ENCODE assay signal across 9 mouse cellular contexts in genomic region chr2:168902634-168903033, GRCm38 (mm10). TPM values are rescaled to one million over a fixed set of nuclear protein-coding genes. Genes with fewer than 3 reads are reported as not detected.
DNase-seq lines count a peak whose midpoint lies in the region; ATAC-seq and TF ChIP-seq lines count a peak whose summit lies in the region.
"Had no signal": no experiment of that assay in that cellular context is flagged by ENCODE, and none has a peak within 500 bp of the region (broad histone marks: within the 10 kb centered on the region; RNA-seq: fewer than 3 reads in every experiment).

No protein-coding gene starts in this region.

- no peak overlapping the region for H3K4me2 ChIP-seq in liver, embryonic 13.5 days
- H3K4me2 ChIP-seq: liver, embryonic 15.5 days had no signal

- no peaks in the 10 kb centered on the region for H3K27me3 ChIP-seq in testis, adult 2 months (ENCODE audit: control insufficient read depth, insufficient read depth, low read length)
- no peaks in the 10 kb centered on the region for H3K27me3 ChIP-seq in liver, embryonic 13.5 days
- H3K27me3 ChIP-seq: liver, embryonic 15.5 days had no signal

- H3K9ac ChIP-seq in liver, embryonic 13.5 days, result no peak overlapping the region
- H3K9ac ChIP-seq: liver, embryonic 15.5 days had no signal

- H3K4me1 ChIP-seq in testis, adult 2 months (ENCODE audit: control insufficient read depth, insufficient read depth, low read length), result 0 out of 2 replicates have a peak, but pooled peaks cover 2% of the 10 kb centered on the region
- H3K4me1 ChIP-seq in bone marrow, adult 2 months (ENCODE audit: control insufficient read depth, insufficient read depth, low read length), result no peaks in the 10 kb centered on the region
- no peaks in the 10 kb centered on the region for H3K4me1 ChIP-seq in liver, embryonic 13.5 days (replicated peaks)
- H3K4me1 ChIP-seq: liver, embryonic 15.5 days had no signal

- 6% methylated on average over 8 of the region's 8 CpGs for WGBS in bone marrow, adult 2 months
- 11% methylated on average over 8 of the region's 8 CpGs for WGBS in liver, embryonic 13.5 days (ENCODE audit: insufficient replicate concordance)

- peak; percentile 85 for TF ChIP-seq CTCF in testis, adult 2 months (IDR thresholded peaks at IDR 0.05; ENCODE audit: control insufficient read depth, insufficient read depth, insufficient replicate concordance, low read depth, low read length)
- TF ChIP-seq CTCF in bone marrow, adult 2 months (IDR thresholded peaks at IDR 0.05; ENCODE audit: control insufficient read depth, insufficient read depth, low read length), result peak; percentile 84

- H3K27ac ChIP-seq in testis, adult 2 months (ENCODE audit: control insufficient read depth, insufficient read depth, low read depth, low read length), result no peak overlapping the region
- H3K27ac ChIP-seq in bone marrow, adult 2 months (ENCODE audit: control insufficient read depth, insufficient read depth, low read depth, low read length, poor library complexity), result no peak overlapping the region
- H3K27ac ChIP-seq in liver, embryonic 13.5 days, result no peak overlapping the region
- H3K27ac ChIP-seq: liver, embryonic 15.5 days had no signal

- no peak overlapping the region for H3K4me3 ChIP-seq in testis, adult 2 months (ENCODE audit: control insufficient read depth, low read depth, low read length)
- no peak overlapping the region for H3K4me3 ChIP-seq in bone marrow, adult 2 months (replicated peaks; ENCODE audit: control insufficient read depth, low read depth, low read length)
- no peak overlapping the region for H3K4me3 ChIP-seq in liver, embryonic 13.5 days (replicated peaks)
- H3K4me3 ChIP-seq: liver, embryonic 15.5 days had no signal

- intact Hi-C loops in heart, postnatal 25 days (cut with DNase I), result loop anchor here (10.0 kb wide), 1 partner anchor 1202 kb away; no protein-coding TSS in a partner anchor

- ATAC-seq in liver, embryonic 13.5 days (ENCODE audit: low read depth), result no peak

- H3K36me3 ChIP-seq in testis, adult 2 months (ENCODE audit: control insufficient read depth, insufficient read depth, low read length), result no peaks in the 10 kb centered on the region
- no peaks in the 10 kb centered on the region for H3K36me3 ChIP-seq in liver, embryonic 13.5 days
- H3K36me3 ChIP-seq: liver, embryonic 15.5 days had no signal

- DNase-seq in heart, postnatal 4 days, result peak; percentile 54
- DNase-seq in heart, postnatal 25 days (ENCODE audit: low spot score), result no peak
- DNase-seq in testis, postnatal 14 days (ENCODE audit: low spot score), result no peak
- DNase-seq in liver, embryonic 13.5 days, result peak; percentile 13
- DNase-seq in thymus, postnatal 0 days (ENCODE audit: low spot score), result peak; percentile 59
- DNase-seq in gastrocnemius, postnatal 25 days, result no peak

- no peak for TF ChIP-seq POLR2A in testis, adult 2 months (IDR thresholded peaks at IDR 0.05; ENCODE audit: control insufficient read depth, low read depth, low read length)
- no peak for TF ChIP-seq POLR2A in bone marrow, adult 2 months (IDR thresholded peaks at IDR 0.05; ENCODE audit: borderline replicate concordance, control insufficient read depth, low read depth, low read length)

- no peaks in the 10 kb centered on the region for H3K9me3 ChIP-seq in liver, embryonic 13.5 days (replicated peaks)
- H3K9me3 ChIP-seq: liver, embryonic 15.5 days had no signal

RNA-seq across cellular contexts. Expression of gene Zfp64, which starts 52.8 kb away (rescaled TPM):
- total RNA-seq in heart, postnatal 4 days (2021), result 10 to 100 TPM; 12.2 to 13.3 TPM
- total RNA-seq in heart, postnatal 25 days (2021), result 1 to 10 TPM; 8.7 to 8.8 TPM
- polyA plus RNA-seq in testis, adult 2 months (2012; rRNA removed), result 3.1 and 3.4 TPM in 2 replicates
- polyA plus RNA-seq in bone marrow, adult 2 months (2011; ENCODE audit: insufficient read depth, insufficient read length, low replicate concordance, missing spikeins), result 2.9 and 10.7 TPM in 2 replicates
- 12.0 and 13.7 TPM in 2 replicates for polyA plus RNA-seq in liver, embryonic 13.5 days (2015; fragmentation: Nextera tagmentation; extraction: Ambion mirVana)
- polyA plus RNA-seq in thymus, postnatal 0 days (2015; fragmentation: Nextera tagmentation; extraction: Ambion mirVana), result 33.8 and 35.0 TPM in 2 replicates
- total RNA-seq in gastrocnemius, postnatal 25 days (2021), result 1 to 10 TPM; 6.1 to 6.3 TPM

Comparison
In these comparisons a context has a peak if more than half of its experiments do, and no peak if none do; other contexts are left out.
1. DNase-seq: peak in heart, postnatal 4 days (single experiment), liver, embryonic 13.5 days (single experiment) and thymus, postnatal 0 days (single experiment); none in heart, postnatal 25 days (single experiment), testis, postnatal 14 days (single experiment) and gastrocnemius, postnatal 25 days (single experiment).